Mouse (Mus musculus) kidney, adult 9 months (tissue): ENCODE data around the gene Hoxb4.
A peak's percentile ranks its signal among the peaks of the same experiment; 100 is the strongest.

Source experiments
- DNase-seq: peaks from one replicate; pipeline ENCODE4 v3.0.0; 2022

The Hoxb4 gene

DNA sequence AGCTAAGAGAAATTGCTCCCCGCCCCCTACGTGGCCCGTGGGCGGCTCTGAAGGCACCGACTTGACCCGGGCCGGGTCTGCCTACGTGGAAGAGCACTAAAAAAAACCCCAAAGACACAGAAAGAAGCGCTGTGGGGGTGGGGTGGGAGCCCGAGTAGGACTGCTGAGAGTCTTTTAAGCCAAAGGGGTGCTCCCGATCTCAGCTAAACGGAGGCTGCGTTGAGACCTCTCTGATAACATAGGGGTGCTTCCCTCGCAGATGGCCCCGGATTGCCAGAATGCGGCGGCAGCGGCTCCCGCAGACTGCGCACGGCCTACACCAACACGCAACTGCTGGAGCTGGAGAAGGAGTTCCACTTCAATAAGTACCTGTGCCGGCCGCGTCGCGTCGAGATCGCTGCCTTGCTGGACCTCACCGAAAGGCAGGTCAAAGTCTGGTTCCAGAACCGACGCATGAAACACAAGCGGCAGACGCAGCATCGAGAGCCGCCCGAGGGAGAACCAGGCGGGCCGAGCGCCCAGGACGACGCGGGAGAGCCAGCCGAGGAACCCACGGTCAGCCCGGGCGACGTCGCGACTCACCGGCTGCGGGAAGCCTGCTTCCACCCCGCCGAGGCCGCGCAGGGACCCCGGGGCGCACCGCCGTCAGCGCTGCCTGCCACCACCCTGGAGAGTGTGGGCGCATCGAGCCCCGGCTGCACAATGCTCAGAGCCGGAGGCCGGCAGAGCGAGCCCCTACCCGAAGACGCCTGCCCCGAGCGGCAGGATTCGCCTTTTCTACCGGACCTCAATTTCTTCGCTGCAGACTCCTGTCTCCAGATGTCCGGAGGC lies 34.8 kb downstream of the Hoxb4 start:
- DNase-seq = peak; percentile 86

DNA sequence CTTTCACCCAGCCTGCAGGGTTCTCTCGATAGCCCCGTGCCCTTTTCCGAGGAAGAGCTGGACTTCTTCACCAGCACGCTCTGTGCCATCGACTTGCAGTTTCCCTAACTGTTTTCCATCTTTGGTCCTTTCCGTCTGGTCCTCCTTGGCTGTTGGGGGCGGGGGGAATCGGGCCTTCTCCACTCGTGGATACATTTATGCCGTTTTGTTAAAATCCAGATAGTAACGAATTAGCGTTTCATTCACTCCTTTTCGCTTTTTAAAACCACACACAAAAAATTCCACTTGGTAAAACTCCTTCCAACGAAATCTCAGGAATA lies 35.4 kb downstream of the Hoxb4 start:
- DNase-seq = peak; percentile 28

DNA sequence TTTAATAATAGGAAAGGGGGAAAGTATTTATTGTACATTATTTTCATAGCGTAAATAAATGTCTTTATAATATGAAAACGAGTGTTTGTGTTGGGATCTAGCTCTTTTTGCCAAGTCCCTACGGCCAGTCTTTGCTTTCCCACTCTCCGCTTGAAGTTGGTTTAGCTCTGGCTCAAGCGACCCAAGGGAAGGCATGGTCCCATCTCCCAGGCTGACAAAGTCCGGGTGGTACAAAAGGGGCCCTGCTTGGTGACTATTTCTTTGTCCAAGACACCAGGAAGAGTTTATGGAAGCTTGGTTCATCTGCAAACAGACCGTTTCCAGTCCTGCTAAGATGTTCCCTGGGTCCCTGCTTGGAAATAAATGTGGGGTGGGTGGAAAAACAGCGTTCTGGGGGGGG lies 35.9 kb downstream of the Hoxb4 start:
- DNase-seq = no peak

DNA sequence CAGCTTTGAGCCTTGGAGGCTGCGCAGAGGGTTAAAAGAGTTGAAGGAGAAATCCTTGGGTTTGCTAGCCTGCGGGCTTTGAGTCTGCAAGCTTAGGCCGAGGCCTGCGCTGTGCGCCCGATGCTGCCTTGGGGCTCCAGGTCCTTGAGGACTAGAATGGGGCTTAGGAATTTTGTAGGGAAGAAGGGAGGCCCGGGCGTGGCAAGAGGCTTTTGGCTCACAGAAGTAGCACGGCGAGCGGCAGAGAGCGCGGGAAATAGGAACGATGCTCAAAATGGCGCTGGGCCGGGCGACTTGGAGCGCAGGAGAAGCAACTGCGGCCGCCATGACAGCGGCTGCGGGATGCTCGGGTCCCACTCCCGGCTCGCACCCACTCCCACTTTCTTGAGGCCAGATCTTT lies 36.3 kb downstream of the Hoxb4 start:
- peak; percentile 63 for DNase-seq

DNA sequence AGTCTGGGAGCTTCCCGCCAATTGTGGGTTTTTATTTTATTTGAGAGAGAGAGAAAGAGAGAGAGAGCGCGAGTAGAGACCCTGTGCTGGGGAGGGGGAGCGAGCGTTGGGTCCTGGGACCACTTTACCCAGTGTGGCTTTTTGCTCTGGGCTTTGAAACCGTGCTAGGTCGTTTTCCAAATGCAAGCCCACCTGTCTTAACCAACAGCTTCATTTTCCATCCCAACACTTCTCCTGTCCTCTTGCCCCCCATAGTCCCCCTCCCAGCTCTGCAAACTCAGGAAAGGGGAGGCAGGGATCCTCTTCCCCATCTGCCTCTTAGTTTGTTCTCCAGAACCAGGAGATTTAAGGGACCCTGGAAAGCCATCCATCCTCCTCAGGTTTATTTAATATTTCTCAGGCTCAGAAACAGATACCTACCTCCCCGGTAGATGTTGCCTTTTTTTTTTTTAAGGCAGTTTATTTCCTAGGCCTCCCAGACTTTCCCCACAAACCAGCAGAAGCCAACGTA lies 36.8 kb downstream of the Hoxb4 start:
- no peak for DNase-seq

DNA sequence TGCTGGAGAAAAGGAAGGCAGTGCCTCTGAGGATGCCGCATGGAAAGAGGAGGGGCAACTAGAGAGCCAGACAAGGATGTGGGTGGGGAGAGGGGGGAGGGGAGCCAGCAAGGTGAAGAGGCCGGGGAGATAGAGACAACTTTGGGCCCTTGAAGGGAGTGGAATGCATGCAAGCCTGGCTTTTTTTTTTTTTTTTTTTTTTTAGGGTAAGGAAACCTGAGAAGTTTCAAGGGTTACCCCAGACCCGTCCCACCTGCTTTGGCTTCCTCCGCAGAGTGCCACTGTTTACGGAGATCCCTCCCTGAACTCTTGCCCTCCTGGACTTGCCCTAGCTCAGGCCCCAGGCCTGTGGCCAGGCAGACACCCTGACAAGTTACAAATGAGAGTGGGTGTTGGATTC lies 45.7 kb downstream of the Hoxb4 start:
- peak; percentile 61 for DNase-seq

DNA sequence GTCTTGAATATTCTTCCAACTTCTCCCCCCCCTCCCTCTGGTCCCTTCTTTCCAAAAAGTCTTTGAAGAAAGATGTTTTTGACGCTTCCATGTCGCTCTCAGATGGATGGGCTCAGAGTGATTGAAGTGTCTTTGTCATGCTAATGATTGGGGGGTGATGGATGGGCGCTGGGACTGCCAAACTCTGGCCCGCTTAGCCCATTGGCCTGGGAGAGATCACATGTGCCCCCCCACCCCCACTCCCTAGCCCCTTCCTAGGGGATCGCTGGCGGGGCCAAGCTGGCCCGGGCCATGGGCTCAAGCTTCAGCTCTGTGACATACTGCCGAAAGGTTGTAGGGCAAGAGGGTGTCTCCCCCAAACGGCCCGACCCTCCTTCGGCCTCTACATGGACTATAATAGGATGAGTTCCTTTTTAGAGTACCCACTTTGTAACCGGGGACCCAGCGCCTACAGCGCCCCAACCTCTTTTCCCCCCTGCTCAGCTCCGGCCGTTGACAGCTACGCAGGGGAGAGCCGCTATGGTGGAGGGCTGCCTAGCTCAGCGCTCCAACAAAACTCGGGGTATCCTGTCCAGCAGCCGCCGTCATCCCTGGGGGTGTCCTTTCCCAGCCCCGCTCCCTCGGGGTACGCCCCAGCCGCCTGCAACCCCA lies 47.5 kb downstream of the Hoxb4 start, which contains the start of gene Hoxb1:
TSS of gene Hoxb1 (plus strand) at position 312 of the 651 bp plus-strand sequence.
- DNase-seq = no peak

DNA sequence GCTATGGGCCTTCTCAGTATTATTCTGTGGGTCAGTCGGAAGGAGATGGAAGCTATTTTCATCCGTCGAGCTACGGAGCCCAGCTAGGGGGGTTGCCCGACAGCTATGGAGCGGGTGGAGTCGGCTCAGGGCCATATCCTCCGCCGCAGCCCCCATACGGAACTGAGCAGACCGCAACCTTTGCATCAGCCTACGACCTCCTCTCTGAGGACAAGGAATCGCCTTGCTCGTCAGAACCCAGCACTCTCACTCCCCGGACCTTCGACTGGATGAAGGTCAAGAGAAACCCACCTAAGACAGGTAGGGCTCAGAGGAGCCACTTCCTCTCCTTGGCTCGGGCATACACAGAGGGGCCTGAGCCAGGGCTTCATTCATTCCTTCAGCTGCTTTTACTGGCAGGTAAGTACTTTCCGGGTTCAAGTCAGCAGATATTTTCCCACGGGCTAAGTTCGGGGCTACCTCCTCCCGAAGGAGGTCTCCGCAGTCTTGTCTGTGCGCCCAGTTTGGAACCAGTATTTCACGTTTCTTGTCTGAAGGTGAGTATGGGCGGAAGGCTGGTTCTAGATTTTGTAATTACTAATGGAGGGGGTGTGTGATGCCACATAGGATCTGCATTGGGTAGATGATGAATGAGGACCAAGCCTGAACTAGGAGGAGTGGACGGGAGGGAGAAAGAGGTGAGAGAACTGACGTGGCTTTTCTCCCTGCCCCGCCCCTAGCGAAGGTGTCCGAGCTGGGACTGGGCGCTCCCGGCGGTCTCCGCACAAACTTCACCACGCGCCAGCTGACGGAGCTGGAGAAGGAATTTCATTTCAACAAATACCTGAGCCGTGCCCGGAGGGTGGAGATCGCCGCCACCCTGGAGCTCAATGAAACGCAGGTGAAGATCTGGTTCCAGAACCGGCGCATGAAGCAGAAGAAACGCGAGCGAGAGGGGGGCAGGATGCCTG lies 48.3 kb downstream of the Hoxb4 start:
- DNase-seq = peak; percentile 30

DNA sequence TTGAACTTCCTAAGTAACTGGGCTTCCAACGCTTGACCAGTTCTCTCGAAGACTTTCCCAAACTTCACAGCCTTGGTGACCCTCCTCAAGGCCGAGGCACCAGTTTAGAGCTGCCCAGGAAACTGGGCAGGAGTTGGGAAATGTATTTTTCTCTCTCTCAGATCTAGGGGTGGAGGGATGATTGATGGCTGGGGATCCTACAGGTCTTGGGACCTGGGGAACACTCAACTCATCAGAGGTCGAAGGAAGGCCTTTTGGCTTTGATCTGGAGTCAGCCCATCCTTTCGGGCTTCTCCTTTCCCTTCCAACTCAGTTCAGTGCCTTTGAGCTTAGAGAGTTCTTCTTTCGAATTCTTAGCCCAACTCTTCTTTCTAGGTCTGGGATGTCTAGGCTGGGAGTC lies 49.1 kb downstream of the Hoxb4 start:
- no peak for DNase-seq

DNA sequence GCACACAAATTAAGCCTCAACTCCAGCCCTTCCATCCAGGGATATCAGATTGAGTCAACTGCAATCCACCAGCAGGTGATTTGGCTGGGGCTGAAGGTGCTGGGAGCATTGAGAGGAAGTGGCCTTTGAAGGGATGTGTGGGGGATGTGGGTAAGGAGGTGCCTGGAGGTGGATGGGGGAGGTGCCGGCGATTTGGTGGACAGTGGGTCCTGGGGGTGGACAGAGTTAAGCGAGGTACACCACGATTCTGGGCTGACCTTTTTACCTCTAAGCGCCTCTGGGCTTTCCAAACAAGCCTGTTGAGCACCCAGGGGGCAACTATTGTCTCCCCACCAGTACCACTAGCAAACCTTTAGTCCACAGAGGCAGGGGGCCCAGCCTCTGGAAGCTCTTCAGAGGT lies 50.6 kb downstream of the Hoxb4 start:
- no peak for DNase-seq

DNA sequence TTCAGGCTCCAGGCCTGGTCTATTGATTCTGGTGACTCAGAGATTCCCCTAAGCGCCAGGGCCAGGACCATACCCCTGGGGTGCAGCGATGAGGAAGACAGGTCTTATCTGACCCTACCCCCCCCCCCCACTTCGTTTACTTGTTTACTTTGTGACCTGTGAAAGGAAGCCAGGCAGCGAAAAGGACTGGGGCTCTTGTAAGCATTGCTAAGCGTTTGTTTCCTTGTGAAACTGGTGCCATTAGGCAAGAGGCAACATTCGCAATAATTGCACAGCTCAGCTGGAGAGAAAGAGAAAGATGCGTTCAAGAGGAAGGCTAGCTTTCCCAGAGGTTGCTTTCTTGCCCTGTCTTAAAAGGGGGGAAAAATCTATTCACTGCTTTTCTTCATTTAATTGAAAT lies 51.1 kb downstream of the Hoxb4 start:
- no peak for DNase-seq
